Mouse (Mus musculus) CD8-positive naive resting alpha-beta T cell, adult 57 days (primary cell): ENCODE results near the gene Mipol1. TPM values are rescaled to one million over a fixed set of nuclear protein-coding genes. Genes with fewer than 3 reads are reported as not detected.

Source experiments
- total RNA-seq: library from RNA; stranded (reverse); gene quantifications from one replicate; pipeline ENCODE4 v1.2.4, GENCODE M21; 2023

Gene Mipol1
- total RNA-seq, result 8.2 TPM

DNA sequence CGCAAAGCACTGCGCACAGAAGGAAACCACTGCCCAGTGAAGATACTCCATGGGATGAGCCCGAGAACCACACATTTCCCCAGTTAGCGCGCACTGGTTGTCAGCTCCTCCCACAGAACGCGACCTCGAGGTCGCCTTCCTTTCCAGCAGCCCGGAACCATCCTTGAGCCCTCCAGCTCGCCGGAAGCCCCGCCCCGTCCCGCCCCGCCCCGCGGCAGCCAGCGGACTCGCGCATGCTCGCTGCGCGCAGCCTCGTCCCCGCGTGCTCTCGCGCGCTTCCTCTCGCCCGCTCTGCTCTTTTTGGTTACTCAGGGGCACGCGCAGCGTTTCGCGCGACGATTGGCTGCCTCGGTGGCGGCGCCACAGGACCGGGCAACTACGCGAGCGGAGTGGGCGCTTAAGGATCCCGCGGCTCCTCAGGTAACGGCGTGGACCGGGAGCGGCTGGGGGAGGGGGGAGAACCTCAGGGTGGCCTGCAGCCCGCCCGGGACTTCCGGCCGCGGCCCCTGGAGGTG is at the start of gene Mipol1, which contains the start of gene Prps1l3:
Gene Mipol1, plus strand, starts transcription at position 236 of the 515 bp plus-strand sequence.
Gene Prps1l3, plus strand, starts transcription at position 221 of the 515 bp plus-strand sequence.

DNA sequence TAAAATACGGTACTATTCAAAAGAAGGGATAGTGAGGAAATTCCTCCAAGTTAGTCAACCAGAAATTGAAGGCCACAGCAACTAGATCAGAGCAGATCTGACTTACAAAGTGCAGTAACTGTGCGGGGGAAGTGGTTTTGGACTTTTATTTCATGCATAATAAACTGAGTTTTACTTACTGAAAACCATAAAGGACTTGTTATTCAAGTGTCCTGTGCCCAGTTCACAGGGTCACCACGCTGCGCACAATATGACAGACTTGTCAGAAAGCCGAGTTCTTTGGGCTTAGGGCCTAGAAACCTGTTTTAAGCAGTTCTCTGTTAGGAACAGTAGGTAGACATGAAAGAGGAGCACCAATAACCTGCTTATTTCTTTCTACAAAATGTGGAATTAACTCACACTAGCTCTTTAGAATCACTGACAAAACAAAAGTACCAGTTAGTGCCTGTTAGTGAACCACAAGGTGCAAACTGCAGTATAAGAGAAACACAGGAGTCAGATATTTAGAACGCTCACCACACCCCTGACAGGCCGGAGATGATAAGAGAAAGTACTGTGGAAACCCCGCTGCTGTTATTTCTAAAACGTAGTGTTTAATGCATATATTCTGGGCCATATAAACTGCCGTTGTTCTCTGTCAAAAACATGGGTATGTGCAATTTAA is 32.7 kb upstream of the Mipol1 start, which contains the start of gene Slc25a21:
Gene Slc25a21, minus strand, starts transcription at position 110 of the 664 bp plus-strand sequence.

Other genes starting within 250 kb of the Mipol1 start
- gene Slc25a21, start 33.0 kb upstream of the Mipol1 start, total RNA-seq, result not detected
- gene Prps1l3, start within 50 bp of the Mipol1 start, total RNA-seq, result 60.5 TPM